Mouse (Mus musculus) adrenal gland, adult 2 months (tissue): ENCODE results near the gene Ptprd. TPM values are rescaled to one million over a fixed set of nuclear protein-coding genes. Genes with fewer than 3 reads are reported as not detected.
"Not testable (repeated sequence)": the region's sequence is repeated elsewhere in the genome, so short reads cannot be mapped to it uniquely, and the experiment has no call there.

ENCODE experiments used
- DNase-seq: peaks from one replicate; pipeline ENCODE4 v3.0.0; 2021
- polyA plus RNA-seq: library from polyadenylated mRNA; depleted of rRNA; stranded (reverse); fragments of >200 nt; gene quantifications from 2 replicates; pipeline ENCODE4 v1.2.3, GENCODE M21; 2012
- total RNA-seq, 2 experiments: library from RNA; stranded (reverse); gene quantifications; 2 replicates each; pipeline ENCODE4 v1.2.3; 2021

Ptprd gene
- total and polyA plus RNA-seq, 3 experiments: 6.2 to 91.9 (median 79.1) TPM

- peak; percentile 91 for DNase-seq
Measured at GRCm38 (mm10) chr4:76449466-76450350, 1762.1 kb downstream of the Ptprd start.

GRCm38 (mm10) chr4:76448678-76449465 is 1762.9 kb downstream of the Ptprd start:
- peak; percentile 52 for DNase-seq

GRCm38 (mm10) chr4:76447396-76447795 is 1764.4 kb downstream of the Ptprd start:
- DNase-seq: no peak

GRCm38 (mm10) chr4:76444778-76445177 is 1767.0 kb downstream of the Ptprd start:
- DNase-seq: peak; percentile 51

GRCm38 (mm10) chr4:76443553-76443952 is 1768.2 kb downstream of the Ptprd start:
- DNase-seq: no peak

- peak; percentile 84 for DNase-seq
Measured at GRCm38 (mm10) chr4:76440791-76441364, 1770.9 kb downstream of the Ptprd start.

- no peak for DNase-seq
Measured at GRCm38 (mm10) chr4:76438496-76439079, 1773.2 kb downstream of the Ptprd start.

- DNase-seq: no peak
Measured at GRCm38 (mm10) chr4:76438068-76438467, 1773.7 kb downstream of the Ptprd start.

- no peak for DNase-seq
Measured at GRCm38 (mm10) chr4:76435920-76436319, 1775.8 kb downstream of the Ptprd start.

GRCm38 (mm10) chr4:76429769-76430168 is 1782.0 kb downstream of the Ptprd start:
- DNase-seq: no peak

GRCm38 (mm10) chr4:76427036-76427435 is 1784.7 kb downstream of the Ptprd start:
- not testable (repeated sequence) for DNase-seq

- no peak for DNase-seq
Measured at GRCm38 (mm10) chr4:76425230-76425575, 1786.6 kb downstream of the Ptprd start.

GRCm38 (mm10) chr4:76424324-76425229 is 1787.2 kb downstream of the Ptprd start:
- peak; percentile 61 for DNase-seq

GRCm38 (mm10) chr4:76422113-76422512 is 1789.6 kb downstream of the Ptprd start:
- no peak for DNase-seq

GRCm38 (mm10) chr4:76419641-76420040 is 1792.1 kb downstream of the Ptprd start:
- no peak for DNase-seq

GRCm38 (mm10) chr4:76417676-76418075 is 1794.1 kb downstream of the Ptprd start:
- no peak for DNase-seq

- no peak for DNase-seq
Measured at GRCm38 (mm10) chr4:76415624-76416023, 1796.1 kb downstream of the Ptprd start.

- no peak for DNase-seq
Measured at GRCm38 (mm10) chr4:76414591-76414990, 1797.2 kb downstream of the Ptprd start.

GRCm38 (mm10) chr4:76410053-76410452 is 1801.7 kb downstream of the Ptprd start:
- no peak for DNase-seq

- no peak for DNase-seq
Measured at GRCm38 (mm10) chr4:76409159-76409558, 1802.6 kb downstream of the Ptprd start.

GRCm38 (mm10) chr4:76405862-76406454 is 1805.8 kb downstream of the Ptprd start:
- DNase-seq: no peak
